Mouse (Mus musculus) G1E (cell line): ENCODE measurements around the gene Dhx57.

Experiments used
- CTCF ChIP-seq: IDR thresholded peaks from 2 replicates; pipeline ENCODE4 v1.5.1; 2012; ENCODE audit warnings: low read depth, low read length, inconsistent platforms, mixed read lengths
- GATA1 ChIP-seq: IDR thresholded peaks from 2 replicates; pipeline ENCODE4 v1.6.1; 2012; ENCODE audit warnings: borderline replicate concordance, low read length, inconsistent platforms, mixed read lengths
- GATA2 ChIP-seq: IDR thresholded peaks from 2 replicates; pipeline ENCODE4 v1.6.1; 2012; ENCODE audit warnings: low read depth, low read length, inconsistent platforms, borderline replicate concordance
- POLR2AphosphoS5 ChIP-seq: IDR thresholded peaks from 2 replicates; pipeline ENCODE4 v1.6.1; 2012; ENCODE audit warnings: low read depth, low read length, inconsistent platforms; ENCODE audit not compliant: insufficient replicate concordance
- TAL1 ChIP-seq: conservative IDR thresholded peaks from 2 replicates; pipeline ENCODE4 v1.6.1; 2012; ENCODE audit warnings: low read depth, low read length, inconsistent platforms, mixed read lengths

DNA sequence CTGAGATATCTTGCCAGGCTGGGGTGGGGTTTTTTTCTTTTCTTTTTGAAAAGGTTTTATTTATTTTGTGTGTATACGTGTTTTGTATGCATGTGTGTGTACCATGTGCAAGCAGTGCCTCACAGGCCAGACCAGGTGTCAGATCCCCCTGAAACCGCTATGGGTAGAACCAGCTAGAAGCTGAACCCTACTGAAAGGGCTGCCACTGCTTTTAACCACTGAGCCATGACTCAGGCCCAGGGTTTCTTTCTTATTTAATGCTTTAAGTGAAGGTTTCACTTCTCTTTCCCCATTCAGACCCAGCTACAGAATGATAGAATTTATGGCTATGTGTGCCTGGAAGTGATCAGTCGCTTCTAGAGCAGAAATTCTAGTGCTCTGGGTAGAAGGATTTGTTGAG, 53.5 kb downstream of the Dhx57 start:
- TF ChIP-seq CTCF, result no peak
- no peak for TF ChIP-seq POLR2AphosphoS5
- TF ChIP-seq TAL1, result no peak
- TF ChIP-seq GATA1, result no peak
- no peak for TF ChIP-seq GATA2
